Mouse (Mus musculus) midbrain, embryonic 16.5 days (tissue): ENCODE results near the gene Olfr157. TPM values are rescaled to one million over a fixed set of nuclear protein-coding genes. Genes with fewer than 3 reads are reported as not detected.

Experiments
- ATAC-seq: fragments of 200-750 bp; cut with Nextera tagmentation; 2 replicates; pipeline ENCODE4 v1.8.0; 2017; ENCODE audit warnings: moderate TSS enrichment
- H3K27ac ChIP-seq: fragments of 300-500 bp; sonication (generic); 2 replicates; pipeline ENCODE4 v1.5.1; 2014; ENCODE audit warnings: mild to moderate bottlenecking, low read length, mixed read lengths
- H3K27me3 ChIP-seq: fragments of 300-500 bp; sonication (generic); 2 replicates; pipeline ENCODE4 v1.6.1; 2014; ENCODE audit warnings: low read depth, low read length, mixed read lengths; ENCODE audit not compliant: control insufficient read depth, insufficient read depth
- H3K36me3 ChIP-seq: fragments of 300-500 bp; sonication (generic); 2 replicates; pipeline ENCODE4 v1.6.1; 2014; ENCODE audit warnings: mild to moderate bottlenecking, low read length, moderate library complexity, mixed read lengths; ENCODE audit not compliant: control insufficient read depth, insufficient read depth
- H3K4me1 ChIP-seq: fragments of 300-500 bp; sonication (generic); 2 replicates; pipeline ENCODE4 v1.6.1; 2014; ENCODE audit warnings: mild to moderate bottlenecking, low read length, mixed read lengths; ENCODE audit not compliant: control insufficient read depth, insufficient read depth
- H3K4me2 ChIP-seq: fragments of 300-500 bp; sonication (generic); 2 replicates; pipeline ENCODE4 v1.6.1; 2014; ENCODE audit warnings: mild to moderate bottlenecking, low read length, mixed read lengths
- H3K4me3 ChIP-seq: fragments of 300-500 bp; sonication (generic); 2 replicates; pipeline ENCODE4 v1.5.1; 2014; ENCODE audit warnings: low read depth, mild to moderate bottlenecking, low read length, moderate library complexity, mixed read lengths
- H3K9ac ChIP-seq: fragments of 300-500 bp; sonication (generic); 2 replicates; pipeline ENCODE4 v1.6.1; 2014; ENCODE audit warnings: low read depth, low read length, mixed read lengths
- H3K9me3 ChIP-seq: fragments of 300-500 bp; sonication (generic); replicated peaks from 2 replicates; pipeline ENCODE4 v1.6.1; 2014; ENCODE audit warnings: mild to moderate bottlenecking, low read length, mixed read lengths; ENCODE audit not compliant: control insufficient read depth, poor library complexity, severe bottlenecking
- WGBS: fragments of 180-500 bp; shearing (Covaris S2); extraction: QIAGEN DNeasy Blood & Tissue Kit; methylation state at CpG from one replicate; pipeline ENCODE4 v1.1.7; 2014; 5-methylcytosine and 5-hydroxymethylcytosine counted together
- polyA plus RNA-seq: library from polyadenylated mRNA; unstranded; fragments of >200 nt; fragmentation: Nextera tagmentation; extraction: Ambion mirVana; gene quantifications from 2 replicates; pipeline ENCODE4 v1.2.1, GENCODE M21; 2015

Olfr157 gene
- polyA plus RNA-seq, 1 experiment from 2014 or later = not detected

GRCm38 (mm10) chr4:43863298-43863697 lies 23.3 kb upstream of the Olfr157 start:
- Histone ChIP-seq H3K4me1 (no peaks in the 10 kb centered on the region), H3K27ac (no peak overlapping the region), H3K27me3 (no peaks in the 10 kb centered on the region), H3K4me2 (no peak overlapping the region), H3K9ac (no peak overlapping the region), H3K9me3 (no peaks in the 10 kb centered on the region), H3K36me3 (no peaks in the 10 kb centered on the region), H3K4me3 (no peak overlapping the region)
- 63% methylated on average over 4 of the region's 4 CpGs for WGBS
- ATAC-seq = no peak

- Histone ChIP-seq H3K27ac (no peak overlapping the region), H3K27me3 (no peaks in the 10 kb centered on the region), H3K9me3 (no peaks in the 10 kb centered on the region), H3K9ac (no peak overlapping the region), H3K36me3 (no peaks in the 10 kb centered on the region), H3K4me3 (no peak overlapping the region), H3K4me1 (no peaks in the 10 kb centered on the region), H3K4me2 (no peak overlapping the region)
- 0 out of 2 replicates have a peak, but pooled peaks have one; percentile 67 for ATAC-seq
- 13% methylated on average over 14 of the region's 14 CpGs for WGBS
Measured at GRCm38 (mm10) chr4:43860744-43861519, 20.9 kb upstream of the Olfr157 start.

GRCm38 (mm10) chr4:43859886-43860285 lies 19.9 kb upstream of the Olfr157 start:
- H3K9me3 ChIP-seq = no peaks in the 10 kb centered on the region
- H3K36me3 ChIP-seq = no peaks in the 10 kb centered on the region
- no peaks in the 10 kb centered on the region for H3K4me1 ChIP-seq
- H3K27me3 ChIP-seq = no peaks in the 10 kb centered on the region
- WGBS = 84% methylated on average over 10 of the region's 10 CpGs
- H3K4me3 ChIP-seq = no peak overlapping the region
- no peak overlapping the region for H3K9ac ChIP-seq
- ATAC-seq = no peak
- H3K27ac ChIP-seq = no peak overlapping the region
- H3K4me2 ChIP-seq = no peak overlapping the region

GRCm38 (mm10) chr4:43854101-43854500 lies 14.1 kb upstream of the Olfr157 start:
- H3K27me3 ChIP-seq = no peaks in the 10 kb centered on the region
- no peak for ATAC-seq
- WGBS = 79% methylated on average over 8 of the region's 8 CpGs
- no peak overlapping the region for H3K4me3 ChIP-seq
- H3K4me2 ChIP-seq = no peak overlapping the region
- no peaks in the 10 kb centered on the region for H3K4me1 ChIP-seq
- no peaks in the 10 kb centered on the region for H3K36me3 ChIP-seq
- H3K9ac ChIP-seq = no peak overlapping the region
- H3K9me3 ChIP-seq = no peaks in the 10 kb centered on the region
- no peak overlapping the region for H3K27ac ChIP-seq

DNA sequence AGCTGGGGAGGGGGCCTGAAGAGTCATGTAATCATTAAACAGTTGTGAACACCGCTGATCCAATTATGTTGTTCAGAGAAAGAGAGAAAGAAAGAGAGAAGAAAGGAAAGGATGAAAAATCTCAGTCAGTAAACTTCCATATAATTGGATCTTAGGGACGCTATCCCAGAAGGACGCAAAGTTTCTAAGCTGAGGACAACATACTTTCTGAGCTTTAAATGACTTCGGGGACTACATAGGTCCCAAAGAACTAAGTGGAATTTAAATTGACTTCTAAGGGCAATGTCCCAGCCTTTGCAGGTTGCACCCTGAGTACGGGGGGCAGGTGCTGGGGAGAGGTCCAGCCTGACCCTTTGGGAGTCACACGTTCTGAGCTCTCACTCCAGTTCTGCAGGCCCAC lies 11.3 kb upstream of the Olfr157 start, which contains the start of gene Olfr155:
Gene Olfr155 (plus strand): TSS at position 301 of the 400 bp plus-strand sequence.
- H3K4me1 ChIP-seq = 0 out of 2 replicates have a peak, but pooled peaks cover 2% of the 10 kb centered on the region
- WGBS = 87% methylated on average over 6 of the region's 6 CpGs
- no peaks in the 10 kb centered on the region for H3K9me3 ChIP-seq
- no peak within 1 kb of the TSS for H3K4me2 ChIP-seq
- H3K36me3 ChIP-seq = no peaks in the 10 kb centered on the region
- no peak within 1 kb of the TSS for H3K27ac ChIP-seq
- no peaks in the 10 kb centered on the region for H3K27me3 ChIP-seq
- H3K4me3 ChIP-seq = no peak within 1 kb of the TSS
- no peak within 1 kb of the TSS for H3K9ac ChIP-seq
- no peak for ATAC-seq

DNA sequence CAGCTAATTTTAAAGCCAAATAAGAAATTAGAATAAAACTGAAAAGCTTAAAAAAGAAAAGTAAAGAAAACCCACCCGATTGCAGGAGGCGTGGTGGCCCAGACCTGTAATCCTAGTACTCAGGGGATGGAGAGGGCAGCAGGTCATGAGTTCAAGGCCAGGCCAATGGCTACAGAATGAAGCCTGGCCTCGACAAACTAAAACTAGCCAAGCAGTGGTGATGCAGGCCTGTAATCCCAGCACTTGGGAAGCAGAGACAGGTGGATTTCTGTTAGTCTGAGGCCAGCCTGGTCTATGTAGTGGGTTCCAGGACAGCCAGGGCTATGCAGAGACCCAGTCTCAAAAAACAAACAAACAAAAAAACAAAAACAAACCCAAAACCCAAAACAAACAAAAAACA lies 1.7 kb downstream of the Olfr157 start:
- H3K27ac ChIP-seq = no peak overlapping the region
- WGBS = 80% methylated on average over 3 of the region's 3 CpGs
- no peak overlapping the region for H3K4me3 ChIP-seq
- H3K4me2 ChIP-seq = no peak overlapping the region
- H3K9ac ChIP-seq = no peak overlapping the region
- H3K36me3 ChIP-seq = no peaks in the 10 kb centered on the region
- H3K27me3 ChIP-seq = no peaks in the 10 kb centered on the region
- no peaks in the 10 kb centered on the region for H3K4me1 ChIP-seq
- peaks cover 3% of the 10 kb centered on the region; the same call in 1 of the 2 replicates for H3K9me3 ChIP-seq
- ATAC-seq = no peak

- Histone ChIP-seq H3K27ac (no peak overlapping the region), H3K4me2 (no peak overlapping the region), H3K27me3 (no peaks in the 10 kb centered on the region), H3K9me3 (no peaks in the 10 kb centered on the region), H3K4me3 (no peak overlapping the region), H3K36me3 (no peaks in the 10 kb centered on the region), H3K4me1 (no peaks in the 10 kb centered on the region), H3K9ac (no peak overlapping the region)
- ATAC-seq = no peak
- WGBS = 74% methylated on average over 4 of the region's 4 CpGs
Measured at GRCm38 (mm10) chr4:43834749-43835148, 5.3 kb downstream of the Olfr157 start.

DNA sequence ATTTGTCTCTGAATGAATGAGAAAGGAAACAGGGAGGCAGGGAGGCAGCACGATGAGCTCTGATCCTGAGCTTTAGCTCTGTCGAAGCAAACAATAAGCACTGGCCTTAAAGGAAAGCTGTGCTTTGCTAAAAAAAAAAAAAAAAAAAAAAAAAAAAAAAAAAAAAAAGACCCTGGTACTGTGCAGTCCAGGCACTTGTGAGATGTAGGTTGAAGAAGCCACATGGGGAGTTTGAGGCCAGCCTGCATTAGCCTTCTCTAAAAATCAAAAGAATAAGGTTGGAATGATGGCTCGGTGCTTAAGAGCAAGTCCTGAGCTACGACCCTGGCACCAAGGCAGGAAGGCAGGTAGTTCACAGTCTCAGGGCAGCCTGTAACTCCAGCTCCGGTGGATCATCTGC lies 6.2 kb downstream of the Olfr157 start:
- ATAC-seq = no peak
- Histone ChIP-seq H3K4me2 (no peak overlapping the region), H3K27ac (no peak overlapping the region), H3K4me1 (no peaks in the 10 kb centered on the region), H3K9ac (no peak overlapping the region), H3K36me3 (no peaks in the 10 kb centered on the region), H3K4me3 (no peak overlapping the region), H3K27me3 (no peaks in the 10 kb centered on the region), H3K9me3 (no peaks in the 10 kb centered on the region)
- WGBS = 60% methylated on average over 5 of the region's 5 CpGs

- Histone ChIP-seq H3K9ac (no peak overlapping the region), H3K4me2 (no peak overlapping the region), H3K9me3 (no peaks in the 10 kb centered on the region), H3K4me1 (no peaks in the 10 kb centered on the region), H3K4me3 (no peak overlapping the region), H3K36me3 (no peaks in the 10 kb centered on the region), H3K27ac (no peak overlapping the region), H3K27me3 (no peaks in the 10 kb centered on the region)
- WGBS = 71% methylated on average over 5 of the region's 5 CpGs
- ATAC-seq = no peak
Measured at GRCm38 (mm10) chr4:43832031-43832430, 8.0 kb downstream of the Olfr157 start.
